ENCODE assay signal across 8 mouse cellular contexts in genomic region chr6:124492842-124493561, GRCm38 (mm10). TPM values are rescaled to one million over a fixed set of nuclear protein-coding genes. Genes with fewer than 3 reads are reported as not detected.
DNase-seq lines count a peak whose midpoint lies in the region; ATAC-seq lines count a peak whose summit lies in the region.

TSS of gene C1rl (plus strand) at chr6:124493113.

- no peaks in the 10 kb centered on the region for H3K36me3 ChIP-seq in intestine, embryonic 14.5 days (ENCODE audit: control insufficient read depth, insufficient read depth, low read length)

- 39% methylated on average over 4 of the region's 4 CpGs for WGBS in intestine, embryonic 14.5 days

- H3K27ac ChIP-seq in intestine, embryonic 14.5 days (ENCODE audit: low read depth) = no peak within 1 kb of the TSS

- H3K9me3 ChIP-seq in intestine, embryonic 14.5 days (ENCODE audit: control insufficient read depth, low read length) = no peaks in the 10 kb centered on the region

- DNase-seq in adrenal gland, adult 2 months = peak; percentile 91
- peak; percentile 68 for DNase-seq in embryo, embryonic 11.5 days (ENCODE audit: low read depth, low spot score)
- DNase-seq in gastrocnemius, postnatal 36 days = peak; percentile 70 to 82
- DNase-seq in intestine, embryonic 14.5 days (ENCODE audit: low spot score) = peak; percentile 89
- DNase-seq in left cerebral cortex, postnatal 25 days (ENCODE audit: low spot score in 2 of 2) = peak; percentile 65 to 80
- peak; percentile 66 for DNase-seq in right cerebral cortex, postnatal 14 days
- peak; percentile 70 for DNase-seq in urinary bladder, postnatal 25 days (ENCODE audit: low spot score)

- H3K27me3 ChIP-seq in intestine, embryonic 14.5 days (replicated peaks; ENCODE audit: control insufficient read depth, insufficient read depth, low read length) = no peaks in the 10 kb centered on the region

- peak; percentile 91 for ATAC-seq in intestine, embryonic 14.5 days (replicated peaks; ENCODE audit: low FRiP score, low TSS enrichment, low read depth)
- ATAC-seq in megakaryocyte-erythroid progenitor cell, adult 5-6 weeks (replicated peaks; ENCODE audit: low FRiP score, low TSS enrichment, poor library complexity, severe bottlenecking) = peak; percentile 92

- H3K4me3 ChIP-seq in intestine, embryonic 14.5 days (ENCODE audit: low read depth, low read length) = no peak within 1 kb of the TSS

- H3K9ac ChIP-seq in intestine, embryonic 14.5 days (ENCODE audit: low read length) = no peak within 1 kb of the TSS

- intact Hi-C loops in gastrocnemius, postnatal 36 days (cut with DNase I) = no loop called here
- intact Hi-C loops in left cerebral cortex, postnatal 25 days (cut with DNase I) = loop anchor here (2.0 kb wide), 1 partner anchor 52 kb away; no protein-coding TSS in a partner anchor

- H3K4me1 ChIP-seq in intestine, embryonic 14.5 days (replicated peaks; ENCODE audit: control insufficient read depth, insufficient read depth, low read length) = no peaks in the 10 kb centered on the region

- no peak within 1 kb of the TSS for H3K4me2 ChIP-seq in intestine, embryonic 14.5 days (ENCODE audit: low read length)

RNA-seq across cellular contexts. Expression of gene C1rl, which starts in this region (rescaled TPM):
- total RNA-seq in adrenal gland, adult 2 months (2021) = 10 to 100 TPM; 20.6 to 22.0 TPM
- polyA plus RNA-seq in adrenal gland, adult 2 months (2012; rRNA removed) = 11.2 and 13.4 TPM in 2 replicates
- under 1 TPM; 0.46 to 0.59 TPM for total RNA-seq in gastrocnemius, postnatal 36 days (2021)
- 0.92 and 1.1 TPM in 2 replicates for polyA plus RNA-seq in intestine, embryonic 14.5 days (2014; fragmentation: Nextera tagmentation; extraction: Ambion mirVana)
- under 1 TPM; 0.11 to 0.32 TPM for total RNA-seq in left cerebral cortex, postnatal 25 days (2021)
- 0.42 TPM in 1 of 2 replicates, not detected in the other for total RNA-seq in megakaryocyte-erythroid progenitor cell, adult 5-6 weeks (2014; fragmentation: Nextera tagmentation)
- 0.09 and 0.50 TPM in 2 replicates for total RNA-seq in megakaryocyte-erythroid progenitor cell, adult 5-6 weeks (2017)

Comparison
In these comparisons a context has a peak if more than half of its experiments do, and no peak if none do; other contexts are left out.
1. RNA of gene C1rl (total RNA-seq): 20.6 to 22.0 TPM in adrenal gland, adult 2 months; 0.46 to 0.59 TPM in gastrocnemius, postnatal 36 days, 0.09 to 0.50 TPM in megakaryocyte-erythroid progenitor cell, adult 5-6 weeks and 0.11 to 0.32 TPM in left cerebral cortex, postnatal 25 days; every median in the first group is over 10 times any median in the second.
2. Peak in DNase-seq in gastrocnemius, postnatal 36 days; RNA of the gene not detected or under 1 TPM.
3. Peak in DNase-seq in left cerebral cortex, postnatal 25 days; RNA of the gene not detected or under 1 TPM.
4. Peak in ATAC-seq in megakaryocyte-erythroid progenitor cell, adult 5-6 weeks; RNA of the gene not detected or under 1 TPM.
5. Peak in every context shown above with its lines, with median percentiles within 50 percentile points of each other: DNase-seq.